Comparison of ENCODE assay signal across 12 mouse cellular contexts in genomic region chr11:7113687-7114086, GRCm38 (mm10). TPM values are rescaled to one million over a fixed set of nuclear protein-coding genes. Genes with fewer than 3 reads are reported as not detected.
DNase-seq lines count a peak whose midpoint lies in the region; ATAC-seq lines count a peak whose summit lies in the region.
"Had no signal": no experiment of that assay in that cellular context is flagged by ENCODE, and none has a peak within 500 bp of the region (broad histone marks: within the 10 kb centered on the region; RNA-seq: fewer than 3 reads in every experiment).

No protein-coding gene starts in this region.

- H3K4me3 ChIP-seq in kidney, embryonic 15.5 days (replicated peaks) = no peak overlapping the region
- H3K4me3 ChIP-seq: embryonic facial prominence, embryonic 12.5 days; limb, embryonic 13.5 days; myocyte had no signal

- H3K27me3 ChIP-seq in kidney, embryonic 15.5 days = no peaks in the 10 kb centered on the region
- H3K27me3 ChIP-seq: embryonic facial prominence, embryonic 12.5 days; limb, embryonic 13.5 days had no signal

- no peaks in the 10 kb centered on the region for H3K4me1 ChIP-seq in kidney, embryonic 15.5 days
- H3K4me1 ChIP-seq: embryonic facial prominence, embryonic 12.5 days had no signal

- no peak overlapping the region for H3K4me2 ChIP-seq in kidney, embryonic 15.5 days
- H3K4me2 ChIP-seq: embryonic facial prominence, embryonic 12.5 days; limb, embryonic 13.5 days had no signal

- H3K27ac ChIP-seq in kidney, embryonic 15.5 days = no peak overlapping the region
- H3K27ac ChIP-seq: embryonic facial prominence, embryonic 12.5 days; limb, embryonic 13.5 days had no signal

- no peak for ATAC-seq in kidney, embryonic 15.5 days (replicated peaks; ENCODE audit: low FRiP score)
- ATAC-seq in megakaryocyte-erythroid progenitor cell, adult 5-6 weeks (replicated peaks; ENCODE audit: low FRiP score, low TSS enrichment, poor library complexity, severe bottlenecking) = no peak

- 70% methylated on average over 6 of the region's 6 CpGs for WGBS in kidney, embryonic 15.5 days

- no peak overlapping the region for H3K9ac ChIP-seq in kidney, embryonic 15.5 days
- H3K9ac ChIP-seq: embryonic facial prominence, embryonic 12.5 days; limb, embryonic 13.5 days had no signal

- 0 out of 2 replicates have a peak, but pooled peaks cover 4% of the 10 kb centered on the region for H3K36me3 ChIP-seq in kidney, embryonic 15.5 days
- H3K36me3 ChIP-seq: limb, embryonic 13.5 days had no signal

- DNase-seq in gastrocnemius, postnatal 10 days = peak; percentile 32
- no peak for DNase-seq in gastrocnemius, postnatal 4 days (ENCODE audit: low spot score in 2 of 2)
- peak; percentile 17 to 22 for DNase-seq in kidney, postnatal 4 days
- DNase-seq in right cerebral cortex, postnatal 4 days = peak; percentile 44
- DNase-seq in right cerebral cortex, postnatal 10 days (ENCODE audit: low spot score in 2 of 2) = no peak
- DNase-seq: heart, adult 11 months; kidney, adult 18-20 months had no signal

- H3K9me3 ChIP-seq in kidney, embryonic 15.5 days (replicated peaks) = no peaks in the 10 kb centered on the region
- H3K9me3 ChIP-seq: embryonic facial prominence, embryonic 12.5 days; limb, embryonic 13.5 days had no signal

RNA-seq across cellular contexts. Expression of gene Adcy1, which starts 50.4 kb away (rescaled TPM):
- total RNA-seq in gastrocnemius, postnatal 10 days (2021) = 1 to 10 TPM; 4.4 to 4.7 TPM
- 1 to 10 TPM; 3.7 to 4.0 TPM for total RNA-seq in gastrocnemius, postnatal 4 days (2021)
- polyA plus RNA-seq in kidney, embryonic 15.5 days (2015; fragmentation: Nextera tagmentation; extraction: Ambion mirVana) = 1.4 and 1.5 TPM in 2 replicates
- not detected in 2 replicates for total RNA-seq in megakaryocyte-erythroid progenitor cell, adult 5-6 weeks (2014; fragmentation: Nextera tagmentation)
- total RNA-seq in megakaryocyte-erythroid progenitor cell, adult 5-6 weeks (2017) = not detected in 2 replicates

Comparison
In these comparisons a context has a peak if more than half of its experiments do, and no peak if none do; other contexts are left out.
1. DNase-seq: peak in gastrocnemius, postnatal 10 days (single experiment), kidney, postnatal 4 days (2 of 2) and right cerebral cortex, postnatal 4 days (single experiment); none in gastrocnemius, postnatal 4 days (0 of 2) and right cerebral cortex, postnatal 10 days (0 of 2).
2. RNA of gene Adcy1, which starts 50.4 kb away (total RNA-seq): 4.4 to 4.7 TPM in gastrocnemius, postnatal 10 days and 3.7 to 4.0 TPM in gastrocnemius, postnatal 4 days; not detected in megakaryocyte-erythroid progenitor cell, adult 5-6 weeks; every median in the first group is over 4 times any median in the second.